Mouse (Mus musculus): ENCODE measurements at regions not wholly inside any gene's neighbourhood (a gene's known extent, or its start where the extent isn't known, plus 50 kb on each side); places are given as distances from the start of the nearest gene placed in this dataset.
A peak's percentile ranks its signal among the peaks of the same experiment; 100 is the strongest.

- Histone ChIP-seq H3K27ac (no peak overlapping the region), H3K4me1 (peaks cover 15% of the 10 kb centered on the region), H3K4me3 (no peak overlapping the region), H3K9me3 (no peaks in the 10 kb centered on the region), H3K36me3 (replicated peaks) (no peaks in the 10 kb centered on the region), H3K27me3 (ENCODE audit: poor library complexity, severe bottlenecking) (peaks cover 44% of the 10 kb centered on the region)
- DNase-seq (ENCODE audit: extremely low spot score, low spot score): no peak
- WGBS: 80% methylated on average over 6 of the region's 6 CpGs
Observed at GRCm38 (mm10) chr4:124002760-124003159, 84.9 kb upstream of the 4930535I16Rik start.

DNA sequence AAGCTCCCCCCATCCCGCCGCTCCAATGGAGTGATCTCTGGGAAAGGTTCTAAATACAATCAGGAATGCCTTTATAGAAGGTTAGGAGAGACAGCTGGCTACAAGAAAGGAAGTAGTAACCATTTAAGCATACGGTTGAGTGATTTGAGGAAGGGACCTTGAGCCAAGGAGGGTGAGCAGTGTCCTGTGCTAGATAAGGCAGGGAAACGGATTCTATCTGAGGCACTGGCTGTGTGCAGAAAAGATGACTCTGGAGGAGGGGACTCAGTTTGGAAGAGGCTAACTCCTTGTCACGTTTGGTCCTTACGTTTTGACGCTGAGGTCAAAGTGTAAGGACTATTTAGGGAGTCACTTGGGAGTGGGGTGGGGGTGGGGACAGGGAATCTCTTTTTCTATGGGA is 84.3 kb upstream of the 4930535I16Rik start:
- DNase-seq (ENCODE audit: extremely low spot score, low spot score): no peak
- WGBS: 79% methylated on average over 7 of the region's 7 CpGs
- Histone ChIP-seq H3K36me3 (replicated peaks) (no peaks in the 10 kb centered on the region), H3K27me3 (ENCODE audit: poor library complexity, severe bottlenecking) (peaks cover 51% of the 10 kb centered on the region), H3K4me3 (no peak overlapping the region), H3K9me3 (no peaks in the 10 kb centered on the region), H3K27ac (no peak overlapping the region), H3K4me1 (peaks cover 15% of the 10 kb centered on the region)

GRCm38 (mm10) chr4:123995815-123996214 is 78.0 kb upstream of the 4930535I16Rik start:
- Histone ChIP-seq H3K27me3 (ENCODE audit: poor library complexity, severe bottlenecking) (peaks cover 67% of the 10 kb centered on the region), H3K9me3 (peaks cover 6% of the 10 kb centered on the region; the same call in 1 of the 2 replicates), H3K27ac (no peak overlapping the region), H3K4me1 (peaks cover 34% of the 10 kb centered on the region), H3K36me3 (replicated peaks) (no peaks in the 10 kb centered on the region), H3K4me3 (no peak overlapping the region)
- no peak for DNase-seq (ENCODE audit: extremely low spot score, low spot score)
- 94% methylated on average over 8 of the region's 8 CpGs for WGBS

GRCm38 (mm10) chr4:123991223-123991622 is 73.4 kb upstream of the 4930535I16Rik start:
- Histone ChIP-seq H3K4me3 (peak overlapping the region; percentile 50), H3K4me1 (peaks cover 28% of the 10 kb centered on the region), H3K36me3 (replicated peaks) (no peaks in the 10 kb centered on the region), H3K27ac (peak overlapping the region; percentile 74), H3K9me3 (peaks cover 4% of the 10 kb centered on the region; the same call in 1 of the 2 replicates), H3K27me3 (ENCODE audit: poor library complexity, severe bottlenecking) (peaks cover 69% of the 10 kb centered on the region)
- 12% methylated on average over 10 of the region's 10 CpGs for WGBS
- no peak for DNase-seq (ENCODE audit: extremely low spot score, low spot score)

GRCm38 (mm10) chr4:123990293-123991185 is 72.7 kb upstream of the 4930535I16Rik start:
- peaks cover 28% of the 10 kb centered on the region for H3K4me1 ChIP-seq
- H3K36me3 ChIP-seq (replicated peaks): no peaks in the 10 kb centered on the region
- no peaks in the 10 kb centered on the region for H3K9me3 ChIP-seq
- DNase-seq (ENCODE audit: extremely low spot score, low spot score): peak; percentile 54
- WGBS: 2% methylated on average over 37 of the region's 37 CpGs
- peak overlapping the region; percentile 50 for H3K4me3 ChIP-seq
- peaks cover 74% of the 10 kb centered on the region for H3K27me3 ChIP-seq (ENCODE audit: poor library complexity, severe bottlenecking)
- H3K27ac ChIP-seq: peak overlapping the region; percentile 74
